Mouse (Mus musculus) E14TG2a.4 (cell line): Measurements from ENCODE around the gene Klhdc3.
A peak's percentile ranks its signal among the peaks of the same experiment; 100 is the strongest.

Source experiments
- H3K27me3 ChIP-seq: 2 replicates; pipeline ENCODE4 v1.6.1; 2014; ENCODE audit warnings: low read length, control low read depth; ENCODE audit not compliant: insufficient read depth
- H3K36me3 ChIP-seq: 2 replicates; pipeline ENCODE4 v1.6.1; 2014; ENCODE audit warnings: low read length, control low read depth; ENCODE audit not compliant: insufficient read depth
- H3K4me1 ChIP-seq: replicated peaks from 2 replicates; pipeline ENCODE4 v1.6.1; 2014; ENCODE audit warnings: low read depth, low read length, control low read depth
- H3K4me3 ChIP-seq: replicated peaks from 2 replicates; pipeline ENCODE4 v1.5.1; 2014; ENCODE audit warnings: mild to moderate bottlenecking, low read length
- H3K9me3 ChIP-seq: 2 replicates; pipeline ENCODE4 v1.6.1; 2014; ENCODE audit warnings: low read length, control low read depth
- CTCF ChIP-seq: conservative IDR thresholded peaks from 2 replicates; pipeline ENCODE4 v1.5.1; 2014; ENCODE audit warnings: low read length
- NANOG ChIP-seq: IDR thresholded peaks from 2 replicates; pipeline ENCODE4 v1.6.1; 2014; ENCODE audit warnings: borderline replicate concordance, low read length, mixed read lengths
- POU5F1 ChIP-seq: IDR thresholded peaks from 2 replicates; pipeline ENCODE4 v1.6.1; 2014; ENCODE audit warnings: low read length, borderline replicate concordance

Gene Klhdc3

DNA sequence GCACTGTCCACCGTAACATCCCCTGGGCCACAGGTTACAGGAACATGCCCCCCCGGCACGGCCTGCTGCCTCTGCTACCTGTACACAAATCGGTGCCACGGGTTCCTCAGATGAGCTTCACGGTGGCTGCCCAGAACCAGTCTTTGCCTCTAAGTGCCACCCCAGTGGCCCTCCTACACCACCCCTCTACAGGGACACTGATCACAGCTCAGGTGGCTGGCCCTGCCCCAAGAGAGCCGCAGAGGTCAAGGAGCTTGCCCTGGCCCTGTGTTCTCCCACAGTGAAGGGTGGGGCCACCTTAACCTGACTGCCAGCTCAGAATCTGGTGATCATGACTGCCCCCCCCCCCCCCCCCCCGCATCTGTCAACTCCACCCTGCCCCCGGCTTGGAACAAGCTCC is 2.3 kb downstream of the Klhdc3 start, which contains the start of gene Mea1:
Gene Mea1, plus strand, starts transcription at position 378 of the 400 bp plus-strand sequence.
- H3K27me3 ChIP-seq, result no peaks in the 10 kb centered on the region
- peak within 1 kb of the TSS; percentile 93 for H3K4me3 ChIP-seq
- peaks cover 80% of the 10 kb centered on the region for H3K4me1 ChIP-seq

DNA sequence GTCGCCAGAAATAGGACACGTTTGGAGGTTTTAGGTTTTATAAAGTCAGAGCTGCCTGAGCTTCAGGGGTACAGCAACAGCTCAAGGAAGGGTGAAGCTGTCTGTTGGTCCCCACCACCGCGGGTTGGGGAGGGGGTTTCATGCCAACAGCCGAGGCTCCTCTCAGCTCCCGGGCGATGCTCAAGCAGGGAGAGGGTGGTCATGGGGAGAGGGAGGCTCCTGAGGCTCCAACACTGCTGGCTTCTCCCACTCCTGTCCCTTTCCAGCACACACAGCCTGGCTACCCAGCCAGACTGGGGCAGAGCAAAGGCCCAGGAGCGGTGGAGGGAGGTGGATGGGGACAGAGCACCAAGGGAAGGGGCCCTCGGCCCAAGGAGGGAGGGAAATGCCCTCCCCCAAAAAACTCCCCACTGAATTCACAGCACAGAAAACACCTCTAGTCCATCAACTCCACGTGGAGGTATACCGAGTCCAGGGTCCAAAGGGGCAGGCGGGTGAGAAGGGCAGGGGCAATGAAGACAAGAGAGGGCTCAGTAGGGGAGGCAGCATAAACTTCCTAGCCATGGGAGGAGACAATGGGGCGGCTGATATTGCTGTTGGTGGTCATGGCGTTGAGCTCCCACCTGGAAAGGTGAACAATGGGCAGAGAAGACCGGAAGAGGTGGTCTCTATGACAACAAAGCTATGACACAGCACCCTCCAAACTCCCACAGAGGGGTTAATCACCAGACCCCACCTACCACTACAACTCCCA is 6.0 kb downstream of the Klhdc3 start:
- no peak for TF ChIP-seq POU5F1
- TF ChIP-seq NANOG, result no peak
- TF ChIP-seq CTCF, result no peak
- H3K27me3 ChIP-seq, result no peaks in the 10 kb centered on the region
- H3K36me3 ChIP-seq, result peaks cover 75% of the 10 kb centered on the region
- H3K9me3 ChIP-seq, result no peaks in the 10 kb centered on the region
- H3K4me1 ChIP-seq, result peaks cover 91% of the 10 kb centered on the region
- H3K4me3 ChIP-seq, result peak overlapping the region; percentile 85

More for the DNA sequence above, 2.3 kb downstream of the Klhdc3 start, which contains the start of gene Mea1:
- TF ChIP-seq CTCF (no peak), NANOG (no peak), POU5F1 (no peak)
- Histone ChIP-seq H3K9me3 (no peaks in the 10 kb centered on the region), H3K36me3 (peaks cover 56% of the 10 kb centered on the region)

DNA sequence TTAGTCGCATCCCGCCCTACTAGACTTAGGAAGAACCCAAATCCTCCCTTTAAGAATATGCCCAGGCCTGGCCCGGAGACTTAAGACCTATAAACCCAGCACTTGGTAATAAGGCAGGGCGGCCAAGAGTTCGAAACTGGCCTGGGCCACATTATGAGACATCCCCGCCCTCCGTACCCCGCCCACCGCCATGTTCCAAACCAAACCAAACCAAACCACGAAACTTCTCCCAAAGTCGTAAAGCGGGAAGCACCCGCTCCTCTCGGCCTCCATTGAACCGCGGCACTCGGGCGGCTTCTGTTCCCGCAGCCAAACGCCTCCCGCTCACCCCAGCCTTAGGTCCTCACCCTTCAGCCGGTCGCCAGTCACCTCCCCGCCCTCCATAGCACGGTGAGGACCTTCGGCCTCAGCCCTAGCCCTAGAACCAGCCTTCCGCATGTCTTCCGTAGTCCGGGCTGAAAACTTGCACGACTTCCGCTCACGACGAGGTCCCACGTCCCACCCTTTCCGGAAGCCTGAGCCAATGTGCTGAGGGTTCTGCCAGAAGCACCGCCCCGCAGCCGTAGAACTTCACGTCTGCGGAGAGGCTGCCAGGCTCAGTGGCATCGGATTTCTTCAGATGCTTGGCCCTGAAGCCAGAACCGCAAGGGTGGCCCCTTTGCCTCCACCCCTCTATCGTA is 6.7 kb downstream of the Klhdc3 start, which contains the start of gene Rrp36:
Gene Rrp36, minus strand, starts transcription at position 503 of the 680 bp plus-strand sequence.
- H3K4me3 ChIP-seq, result peak within 1 kb of the TSS; percentile 85
- H3K9me3 ChIP-seq, result no peaks in the 10 kb centered on the region
- peaks cover 87% of the 10 kb centered on the region for H3K4me1 ChIP-seq
- H3K36me3 ChIP-seq, result peaks cover 78% of the 10 kb centered on the region
- TF ChIP-seq NANOG, result no peak
- TF ChIP-seq CTCF, result no peak
- no peak for TF ChIP-seq POU5F1
- no peaks in the 10 kb centered on the region for H3K27me3 ChIP-seq

DNA sequence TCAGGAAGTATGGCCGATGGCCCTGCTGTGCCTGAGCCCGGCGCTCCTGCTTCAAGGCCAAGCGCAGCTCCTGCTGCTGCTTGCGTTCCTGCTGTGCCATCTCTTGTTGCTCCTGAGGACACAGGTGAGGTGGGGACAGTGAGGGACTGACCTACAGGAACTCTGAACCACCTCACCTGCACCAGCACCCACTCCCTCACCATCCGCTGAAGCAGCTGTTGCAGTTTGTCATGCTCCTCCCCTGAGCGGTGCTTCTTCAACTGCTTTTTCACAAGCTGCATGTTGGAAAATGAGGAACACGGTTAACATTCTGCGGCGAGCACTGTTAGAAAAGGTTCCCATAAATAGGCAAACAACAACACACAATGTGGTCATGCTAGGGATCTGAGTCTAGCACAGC is 10.8 kb downstream of the Klhdc3 start:
- TF ChIP-seq POU5F1 (no peak), CTCF (no peak), NANOG (no peak)

DNA sequence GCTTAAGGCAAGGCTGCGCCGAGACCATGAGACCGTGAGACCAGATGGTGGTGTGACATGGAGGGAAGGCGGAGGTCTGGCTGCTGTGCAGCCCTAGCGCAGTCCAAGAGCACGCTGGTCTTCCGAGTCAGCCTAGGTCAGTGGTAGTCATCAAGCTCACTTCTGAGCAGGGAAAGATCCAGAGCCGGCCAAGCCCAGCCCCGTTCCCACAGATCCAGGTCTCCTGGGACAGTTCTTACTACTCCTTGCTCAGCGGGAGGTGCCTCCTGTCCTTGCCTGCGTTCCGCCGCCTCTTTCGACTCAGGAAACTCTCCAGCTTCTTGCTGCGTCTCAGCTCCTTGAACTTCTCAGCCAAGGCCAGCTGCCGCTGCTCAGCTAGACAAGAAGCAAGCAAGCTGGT is 13.0 kb downstream of the Klhdc3 start:
- no peak for TF ChIP-seq NANOG
- no peak for TF ChIP-seq CTCF
- TF ChIP-seq POU5F1, result no peak
- Histone ChIP-seq H3K27me3 (no peaks in the 10 kb centered on the region), H3K4me3 (no peak overlapping the region), H3K9me3 (no peaks in the 10 kb centered on the region), H3K4me1 (peaks cover 65% of the 10 kb centered on the region), H3K36me3 (peaks cover 91% of the 10 kb centered on the region)

More for the DNA sequence above, 10.8 kb downstream of the Klhdc3 start:
- H3K27me3 ChIP-seq, result no peaks in the 10 kb centered on the region
- H3K4me3 ChIP-seq, result no peak overlapping the region
- H3K4me1 ChIP-seq, result peaks cover 64% of the 10 kb centered on the region
- H3K36me3 ChIP-seq, result peaks cover 75% of the 10 kb centered on the region
- no peaks in the 10 kb centered on the region for H3K9me3 ChIP-seq

DNA sequence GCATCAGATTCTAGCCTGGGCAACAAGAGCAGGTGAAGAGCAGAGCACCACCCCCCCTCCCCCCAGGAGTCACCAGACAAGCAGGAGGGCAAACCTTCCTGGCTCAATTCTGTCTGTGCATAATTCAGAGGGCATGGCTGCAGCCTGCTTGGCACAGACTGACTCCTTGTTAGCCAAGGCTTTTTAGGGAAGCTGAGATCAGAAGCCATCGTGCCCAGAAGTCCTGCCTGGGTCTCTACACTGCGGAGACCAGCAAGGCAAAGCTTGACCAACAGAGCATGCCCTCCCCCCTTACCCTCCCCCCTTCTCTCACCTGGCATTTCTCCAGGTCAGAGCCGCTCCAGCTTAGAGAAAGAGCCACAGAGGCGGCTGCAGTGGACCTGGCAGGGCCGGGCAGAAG is 18.0 kb downstream of the Klhdc3 start:
- no peaks in the 10 kb centered on the region for H3K27me3 ChIP-seq
- H3K36me3 ChIP-seq, result peaks cover 92% of the 10 kb centered on the region
- H3K4me3 ChIP-seq, result no peak overlapping the region
- H3K4me1 ChIP-seq, result peaks cover 49% of the 10 kb centered on the region
- H3K9me3 ChIP-seq, result no peaks in the 10 kb centered on the region
- TF ChIP-seq CTCF (no peak), NANOG (no peak), POU5F1 (no peak)

DNA sequence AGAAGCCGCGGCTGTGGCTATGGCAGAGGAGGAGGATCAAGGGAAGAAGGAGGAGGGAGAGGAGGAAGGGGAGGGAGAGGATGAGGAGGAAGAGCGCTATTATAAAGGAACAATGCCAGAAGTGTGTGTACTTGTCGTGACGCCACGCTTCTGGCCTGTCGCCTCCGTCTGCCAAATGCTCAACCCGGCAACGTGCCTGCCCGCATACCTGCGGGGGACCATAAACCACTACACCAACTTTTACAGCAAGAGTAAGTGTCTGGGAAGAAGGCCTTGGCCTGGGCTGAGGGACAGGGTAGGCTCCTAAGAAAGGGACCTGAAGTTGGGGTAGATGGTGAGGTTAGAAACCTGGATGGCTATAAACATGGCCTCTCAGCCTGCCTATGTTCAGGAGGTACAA is 18.7 kb downstream of the Klhdc3 start:
- Histone ChIP-seq H3K4me1 (peaks cover 52% of the 10 kb centered on the region), H3K36me3 (peaks cover 95% of the 10 kb centered on the region), H3K4me3 (no peak overlapping the region), H3K9me3 (no peaks in the 10 kb centered on the region), H3K27me3 (no peaks in the 10 kb centered on the region)
- TF ChIP-seq POU5F1 (no peak), NANOG (no peak), CTCF (no peak)

DNA sequence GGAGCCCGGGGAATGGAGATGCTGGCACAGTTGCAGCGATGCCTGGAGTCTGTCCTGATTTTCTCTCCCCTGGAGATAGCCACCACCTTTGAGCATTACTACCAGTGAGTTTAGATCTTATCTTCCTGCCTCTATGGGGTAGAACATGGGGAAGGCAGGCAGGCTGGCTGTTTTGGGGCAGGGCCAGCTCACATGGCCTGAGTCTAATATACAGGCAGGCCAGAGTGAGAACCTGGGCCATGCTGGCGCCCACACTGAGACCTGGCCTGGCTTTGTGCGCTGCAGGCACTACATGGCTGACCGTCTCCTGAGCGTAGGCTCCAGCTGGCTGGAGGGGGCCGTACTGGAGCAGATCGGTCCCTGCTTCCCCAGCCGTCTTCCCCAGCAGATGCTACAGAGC is 19.4 kb downstream of the Klhdc3 start:
- Histone ChIP-seq H3K27me3 (no peaks in the 10 kb centered on the region), H3K36me3 (peaks cover 94% of the 10 kb centered on the region), H3K9me3 (no peaks in the 10 kb centered on the region), H3K4me1 (peaks cover 52% of the 10 kb centered on the region), H3K4me3 (no peak overlapping the region)
- TF ChIP-seq CTCF (no peak), NANOG (no peak), POU5F1 (no peak)
